Mouse (Mus musculus): ENCODE results near the gene Olfr1054. TPM values are rescaled to one million over a fixed set of nuclear protein-coding genes. Genes with fewer than 3 reads are reported as not detected.
"Not testable (repeated sequence)": the region's sequence is repeated elsewhere in the genome, so short reads cannot be mapped to it uniquely, and the experiment has no call there.

Gene Olfr1054
- polyA plus RNA-seq (2016; fragmentation: Nextera tagmentation; extraction: Ambion mirVana): not detected in 2 replicates

- Histone ChIP-seq H3K9me3 (no peaks in the 10 kb centered on the region), H3K4me3 (replicated peaks) (no peak within 1 kb of the TSS), H3K9ac (replicated peaks) (no peak within 1 kb of the TSS), H3K4me2 (no peak within 1 kb of the TSS), H3K36me3 (no peaks in the 10 kb centered on the region), H3K27me3 (no peaks in the 10 kb centered on the region), H3K27ac (no peak within 1 kb of the TSS), H3K4me1 (replicated peaks) (no peaks in the 10 kb centered on the region)
- no peak for ATAC-seq (ENCODE audit: insufficient number of reproducible peaks, insufficient read depth, low FRiP score, low TSS enrichment, low read depth)
- 92% methylated on average over 3 of the region's 3 CpGs for WGBS
Observed at GRCm38 (mm10) chr2:86335333-86335732, at the start of gene Olfr1054. Gene Olfr1054, minus strand, starts transcription at chr2:86335433.

GRCm38 (mm10) chr2:86378293-86378692 is 43.1 kb upstream of the Olfr1054 start, which contains the start of gene Olfr1057:
Gene Olfr1057, minus strand, starts transcription at chr2:86378393.
- no peaks in the 10 kb centered on the region for H3K36me3 ChIP-seq
- no peak within 1 kb of the TSS for H3K27ac ChIP-seq
- no peak within 1 kb of the TSS for H3K4me3 ChIP-seq (replicated peaks)
- H3K27me3 ChIP-seq: no peaks in the 10 kb centered on the region
- H3K4me1 ChIP-seq (replicated peaks): no peaks in the 10 kb centered on the region
- no peaks in the 10 kb centered on the region for H3K9me3 ChIP-seq
- no peak within 1 kb of the TSS for H3K9ac ChIP-seq (replicated peaks)
- no peak within 1 kb of the TSS for H3K4me2 ChIP-seq
- no peak for ATAC-seq (ENCODE audit: insufficient number of reproducible peaks, insufficient read depth, low FRiP score, low TSS enrichment, low read depth)

DNA sequence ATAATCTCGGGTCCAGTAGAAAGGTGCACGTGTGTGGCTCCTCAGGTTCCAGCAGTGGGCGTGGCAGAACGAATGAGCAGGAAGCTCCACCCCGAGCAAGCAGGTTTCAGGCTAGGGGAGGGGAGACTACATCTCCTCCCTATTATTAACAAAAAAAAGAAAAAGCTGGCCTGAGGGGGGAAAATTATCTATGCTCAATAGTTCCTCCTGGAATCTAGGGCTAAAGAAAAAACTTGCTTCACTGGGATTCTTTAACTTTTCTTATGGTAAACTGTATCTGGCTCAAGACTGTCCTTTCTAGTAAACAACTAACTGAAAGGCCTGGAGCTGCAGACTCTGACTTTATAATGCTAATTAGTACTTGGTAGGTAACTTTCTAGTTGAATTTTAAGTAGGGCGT is 31.1 kb upstream of the Olfr1054 start:
- ATAC-seq (ENCODE audit: insufficient number of reproducible peaks, insufficient read depth, low FRiP score, low TSS enrichment, low read depth); H3K9me3 ChIP-seq; H3K27ac ChIP-seq; H3K27me3 ChIP-seq; H3K4me1 ChIP-seq (replicated peaks); H3K4me3 ChIP-seq (replicated peaks); H3K36me3 ChIP-seq; H3K9ac ChIP-seq (replicated peaks); H3K4me2 ChIP-seq: not testable (repeated sequence)
- 100% methylated on average over 1 of the region's 6 CpGs for WGBS

DNA sequence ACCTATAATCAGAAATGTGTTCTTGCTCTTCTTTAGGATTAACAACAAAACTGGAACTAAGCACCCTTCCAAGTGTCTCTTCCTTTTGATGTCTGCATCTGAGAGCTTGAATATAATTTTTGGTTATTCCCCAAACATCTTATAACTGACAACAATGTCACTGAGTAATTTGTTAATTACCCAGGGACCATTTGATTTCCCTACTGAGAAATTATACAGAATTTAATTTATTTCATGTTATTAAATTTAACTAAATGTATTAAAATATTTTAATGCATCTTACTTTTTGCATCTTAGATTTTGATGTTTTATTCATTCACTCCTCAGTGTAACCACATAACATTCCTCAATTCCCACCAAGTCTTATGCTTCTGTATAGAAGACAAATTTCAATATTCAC is 27.1 kb upstream of the Olfr1054 start, which contains the start of gene Olfr1056:
Gene Olfr1056 (minus strand): TSS at position 101 of the 400 bp plus-strand sequence.
- H3K4me1 ChIP-seq (replicated peaks): no peaks in the 10 kb centered on the region
- no peak within 1 kb of the TSS for H3K27ac ChIP-seq
- no peak within 1 kb of the TSS for H3K9ac ChIP-seq (replicated peaks)
- H3K27me3 ChIP-seq: no peaks in the 10 kb centered on the region
- no peaks in the 10 kb centered on the region for H3K9me3 ChIP-seq
- no peak for ATAC-seq (ENCODE audit: insufficient number of reproducible peaks, insufficient read depth, low FRiP score, low TSS enrichment, low read depth)
- H3K36me3 ChIP-seq: no peaks in the 10 kb centered on the region
- H3K4me3 ChIP-seq (replicated peaks): no peak within 1 kb of the TSS
- no peak within 1 kb of the TSS for H3K4me2 ChIP-seq

DNA sequence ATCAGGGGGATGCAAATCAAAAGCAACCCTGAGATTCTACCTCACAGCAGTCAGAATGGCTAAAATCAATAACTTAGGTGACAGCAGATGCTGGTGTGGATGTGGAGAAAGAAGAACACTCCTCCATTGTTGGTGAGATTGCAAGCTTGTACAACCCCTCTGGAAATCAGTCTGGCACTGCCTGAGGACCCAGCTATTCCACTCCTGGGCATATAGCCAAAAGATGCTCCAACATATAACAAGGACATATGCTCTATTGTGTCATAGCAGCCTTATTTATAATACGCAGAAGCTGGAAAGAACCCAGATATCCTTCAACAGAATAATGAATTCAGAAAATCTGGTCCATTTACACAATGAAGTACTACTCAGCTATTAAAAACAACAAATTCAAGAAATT is 16.5 kb upstream of the Olfr1054 start:
- not testable (repeated sequence) for H3K27ac ChIP-seq

GRCm38 (mm10) chr2:86350184-86350583 is 15.0 kb upstream of the Olfr1054 start, which contains the start of gene Olfr1055:
Gene Olfr1055, minus strand, starts transcription at chr2:86350284.
- Histone ChIP-seq H3K9ac (replicated peaks) (no peak within 1 kb of the TSS), H3K9me3 (no peaks in the 10 kb centered on the region), H3K4me2 (no peak within 1 kb of the TSS), H3K36me3 (no peaks in the 10 kb centered on the region), H3K27ac (no peak within 1 kb of the TSS), H3K27me3 (no peaks in the 10 kb centered on the region), H3K4me1 (replicated peaks) (no peaks in the 10 kb centered on the region), H3K4me3 (replicated peaks) (no peak within 1 kb of the TSS)
- ATAC-seq (ENCODE audit: insufficient number of reproducible peaks, insufficient read depth, low FRiP score, low TSS enrichment, low read depth): no peak
- 90% methylated on average over 5 of the region's 5 CpGs for WGBS

More for the DNA sequence above, 16.5 kb upstream of the Olfr1054 start:
- ATAC-seq (ENCODE audit: insufficient number of reproducible peaks, insufficient read depth, low FRiP score, low TSS enrichment, low read depth); H3K4me2 ChIP-seq; H3K4me3 ChIP-seq (replicated peaks); H3K9ac ChIP-seq (replicated peaks); H3K36me3 ChIP-seq; H3K9me3 ChIP-seq; H3K4me1 ChIP-seq (replicated peaks); H3K27me3 ChIP-seq: not testable (repeated sequence)
- 100% methylated on average over 1 of the region's 1 CpGs for WGBS

DNA sequence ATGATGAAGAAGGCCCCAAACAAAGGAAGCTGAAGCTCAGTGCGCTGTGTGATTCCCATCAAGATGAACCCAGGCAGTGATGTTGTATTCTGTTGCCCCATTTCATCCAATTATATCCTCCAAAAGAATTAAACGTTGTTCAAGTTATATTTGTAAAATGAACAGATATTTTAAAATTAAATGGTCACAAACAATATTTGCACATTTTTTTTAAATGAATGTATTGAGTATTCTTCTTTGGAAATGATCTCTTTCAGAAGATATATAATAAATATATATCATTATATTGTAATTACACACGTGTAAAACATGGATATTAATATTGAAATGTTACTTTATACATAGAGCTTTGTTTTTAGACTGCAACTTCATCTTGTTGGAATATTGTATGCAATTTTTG is 20.0 kb downstream of the Olfr1054 start, which contains the start of gene Olfr1053:
Gene Olfr1053 (minus strand): TSS at position 101 of the 400 bp plus-strand sequence.
- Histone ChIP-seq H3K9me3 (no peaks in the 10 kb centered on the region), H3K27me3 (no peaks in the 10 kb centered on the region), H3K4me2 (no peak within 1 kb of the TSS), H3K36me3 (no peaks in the 10 kb centered on the region), H3K4me3 (replicated peaks) (no peak within 1 kb of the TSS), H3K9ac (replicated peaks) (no peak within 1 kb of the TSS), H3K27ac (no peak within 1 kb of the TSS), H3K4me1 (replicated peaks) (no peaks in the 10 kb centered on the region)
- WGBS: 63% methylated on average over 3 of the region's 3 CpGs
- no peak for ATAC-seq (ENCODE audit: insufficient number of reproducible peaks, insufficient read depth, low FRiP score, low TSS enrichment, low read depth)

- Histone ChIP-seq H3K27me3 (no peaks in the 10 kb centered on the region), H3K9ac (replicated peaks) (no peak within 1 kb of the TSS), H3K4me1 (replicated peaks) (no peaks in the 10 kb centered on the region), H3K4me3 (replicated peaks) (no peak within 1 kb of the TSS), H3K9me3 (no peaks in the 10 kb centered on the region), H3K36me3 (no peaks in the 10 kb centered on the region), H3K4me2 (no peak within 1 kb of the TSS), H3K27ac (no peak within 1 kb of the TSS)
- no peak for ATAC-seq (ENCODE audit: insufficient number of reproducible peaks, insufficient read depth, low FRiP score, low TSS enrichment, low read depth)
Observed at GRCm38 (mm10) chr2:86292155-86292554, 43.1 kb downstream of the Olfr1054 start, which contains the start of gene Olfr1052. Gene Olfr1052, plus strand, starts transcription at chr2:86292455.

Other genes starting within 250 kb of the Olfr1054 start
- gene Olfr1037, start 248.0 kb downstream of the Olfr1054 start, polyA plus RNA-seq (2016; fragmentation: Nextera tagmentation; extraction: Ambion mirVana): not detected in 2 replicates
- not detected in 2 replicates for gene Olfr1039, start 199.5 kb downstream of the Olfr1054 start, polyA plus RNA-seq (2016; fragmentation: Nextera tagmentation; extraction: Ambion mirVana)
- gene Olfr1040, start 188.7 kb downstream of the Olfr1054 start, polyA plus RNA-seq (2016; fragmentation: Nextera tagmentation; extraction: Ambion mirVana): not detected in 2 replicates
- gene Olfr1042, start 173.6 kb downstream of the Olfr1054 start, polyA plus RNA-seq (2016; fragmentation: Nextera tagmentation; extraction: Ambion mirVana): not detected in 2 replicates
- gene Olfr1043, start 167.9 kb downstream of the Olfr1054 start, polyA plus RNA-seq (2016; fragmentation: Nextera tagmentation; extraction: Ambion mirVana): not detected in 2 replicates
- gene Olfr1044, start 157.6 kb downstream of the Olfr1054 start, polyA plus RNA-seq (2016; fragmentation: Nextera tagmentation; extraction: Ambion mirVana): not detected in 2 replicates
- not detected in 2 replicates for gene Olfr52, start 149.8 kb downstream of the Olfr1054 start, polyA plus RNA-seq (2016; fragmentation: Nextera tagmentation; extraction: Ambion mirVana)
- gene Olfr1045, start 132.4 kb downstream of the Olfr1054 start, polyA plus RNA-seq (2016; fragmentation: Nextera tagmentation; extraction: Ambion mirVana): not detected in 2 replicates
- gene Olfr1046, start 116.1 kb downstream of the Olfr1054 start, polyA plus RNA-seq (2016; fragmentation: Nextera tagmentation; extraction: Ambion mirVana): not detected in 2 replicates
- not detected in 2 replicates for gene Olfr1047, start 104.0 kb downstream of the Olfr1054 start, polyA plus RNA-seq (2016; fragmentation: Nextera tagmentation; extraction: Ambion mirVana)
- not detected in 2 replicates for gene Olfr1048, start 95.1 kb downstream of the Olfr1054 start, polyA plus RNA-seq (2016; fragmentation: Nextera tagmentation; extraction: Ambion mirVana)
- gene Olfr1049, start 77.1 kb downstream of the Olfr1054 start, polyA plus RNA-seq (2016; fragmentation: Nextera tagmentation; extraction: Ambion mirVana): not detected in 2 replicates
- gene Olfr1051, start 56.3 kb downstream of the Olfr1054 start, polyA plus RNA-seq (2016; fragmentation: Nextera tagmentation; extraction: Ambion mirVana): not detected in 2 replicates
- not detected in 2 replicates for gene Olfr1052, start 43.0 kb downstream of the Olfr1054 start, polyA plus RNA-seq (2016; fragmentation: Nextera tagmentation; extraction: Ambion mirVana)
- not detected in 2 replicates for gene Olfr1053, start 20.1 kb downstream of the Olfr1054 start, polyA plus RNA-seq (2016; fragmentation: Nextera tagmentation; extraction: Ambion mirVana)
- gene Olfr1055, start 14.9 kb upstream of the Olfr1054 start, polyA plus RNA-seq (2016; fragmentation: Nextera tagmentation; extraction: Ambion mirVana): not detected in 2 replicates
- gene Olfr1056, start 27.0 kb upstream of the Olfr1054 start, polyA plus RNA-seq (2016; fragmentation: Nextera tagmentation; extraction: Ambion mirVana): not detected in 2 replicates
- not detected in 2 replicates for gene Olfr1057, start 43.0 kb upstream of the Olfr1054 start, polyA plus RNA-seq (2016; fragmentation: Nextera tagmentation; extraction: Ambion mirVana)
- gene Olfr1058, start 53.1 kb upstream of the Olfr1054 start, polyA plus RNA-seq (2016; fragmentation: Nextera tagmentation; extraction: Ambion mirVana): not detected in 2 replicates
- not detected in 2 replicates for gene Olfr1061, start 78.6 kb upstream of the Olfr1054 start, polyA plus RNA-seq (2016; fragmentation: Nextera tagmentation; extraction: Ambion mirVana)
- gene Olfr1062, start 91.3 kb upstream of the Olfr1054 start, polyA plus RNA-seq (2016; fragmentation: Nextera tagmentation; extraction: Ambion mirVana): not detected in 2 replicates
- not detected in 2 replicates for gene Olfr1065, start 115.2 kb upstream of the Olfr1054 start, polyA plus RNA-seq (2016; fragmentation: Nextera tagmentation; extraction: Ambion mirVana)
- not detected in 2 replicates for gene Olfr1066, start 120.8 kb upstream of the Olfr1054 start, polyA plus RNA-seq (2016; fragmentation: Nextera tagmentation; extraction: Ambion mirVana)
- gene Olfr228, start 152.0 kb upstream of the Olfr1054 start, polyA plus RNA-seq (2016; fragmentation: Nextera tagmentation; extraction: Ambion mirVana): not detected in 2 replicates
- gene Olfr1076, start 173.0 kb upstream of the Olfr1054 start, polyA plus RNA-seq (2016; fragmentation: Nextera tagmentation; extraction: Ambion mirVana): not detected in 2 replicates
- not detected in 2 replicates for gene Olfr1079, start 207.0 kb upstream of the Olfr1054 start, polyA plus RNA-seq (2016; fragmentation: Nextera tagmentation; extraction: Ambion mirVana)
- gene Olfr1080, start 222.8 kb upstream of the Olfr1054 start, polyA plus RNA-seq (2016; fragmentation: Nextera tagmentation; extraction: Ambion mirVana): not detected in 2 replicates